Mouse (Mus musculus): ENCODE measurements around the gene Arsb.

- no peak for TF ChIP-seq POLR2A (IDR thresholded peaks at IDR 0.05; ENCODE audit: insufficient read depth, low read depth, low read length)
- no peak for TF ChIP-seq CTCF (IDR thresholded peaks at IDR 0.05)
Observed at GRCm38 (mm10) chr13:93966271-93966670, 194.8 kb downstream of the Arsb start.

Measured in heart, adult 2 months (tissue).